Mouse (Mus musculus) neural tube, embryonic 15.5 days (tissue): ENCODE results near the gene Suds3. TPM values are rescaled to one million over a fixed set of nuclear protein-coding genes. Genes with fewer than 3 reads are reported as not detected.

Experiments
- ATAC-seq: fragments of 200-750 bp; cut with Nextera tagmentation; 2 replicates; pipeline ENCODE4 v1.8.0; 2017; ENCODE audit warnings: mild to moderate bottlenecking, moderate TSS enrichment, moderate library complexity; ENCODE audit not compliant: low FRiP score
- H3K27ac ChIP-seq: fragments of 300-500 bp; sonication (generic); replicated peaks from 2 replicates; pipeline ENCODE4 v1.5.1; 2015; ENCODE audit warnings: mild to moderate bottlenecking, inconsistent platforms
- H3K27me3 ChIP-seq: fragments of 300-500 bp; sonication (generic); replicated peaks from 2 replicates; pipeline ENCODE4 v1.6.1; 2015; ENCODE audit warnings: inconsistent platforms
- H3K36me3 ChIP-seq: fragments of 300-500 bp; sonication (generic); 2 replicates; pipeline ENCODE4 v1.6.1; 2015; ENCODE audit warnings: inconsistent platforms
- H3K4me1 ChIP-seq: fragments of 300-500 bp; sonication (generic); 2 replicates; pipeline ENCODE4 v1.6.1; 2015; ENCODE audit warnings: inconsistent platforms
- H3K4me2 ChIP-seq: fragments of 300-500 bp; sonication (generic); 2 replicates; pipeline ENCODE4 v1.6.1; 2015; ENCODE audit warnings: inconsistent platforms, mild to moderate bottlenecking, moderate library complexity
- H3K4me3 ChIP-seq: fragments of 300-500 bp; sonication (generic); replicated peaks from 2 replicates; pipeline ENCODE4 v1.5.1; 2015; ENCODE audit warnings: mild to moderate bottlenecking, inconsistent platforms
- H3K9ac ChIP-seq: fragments of 300-500 bp; sonication (generic); replicated peaks from 2 replicates; pipeline ENCODE4 v1.6.1; 2015; ENCODE audit warnings: mild to moderate bottlenecking, inconsistent platforms
- H3K9me3 ChIP-seq: fragments of 300-500 bp; sonication (generic); replicated peaks from 2 replicates; pipeline ENCODE4 v1.6.1; 2016; ENCODE audit warnings: inconsistent platforms
- WGBS: fragments of 180-500 bp; shearing (Covaris S2); methylation state at CpG from one replicate; pipeline ENCODE4 v1.1.7; 2015; ENCODE audit warnings: mixed read lengths; 5-methylcytosine and 5-hydroxymethylcytosine counted together
- polyA plus RNA-seq: library from polyadenylated mRNA; unstranded; fragments of >200 nt; fragmentation: Nextera tagmentation; extraction: Ambion mirVana; gene quantifications from 2 replicates; pipeline ENCODE4 v1.2.1, GENCODE M21; 2015

Suds3 gene
- polyA plus RNA-seq, 1 experiment from 2014 or later, result 81.9 TPM

DNA sequence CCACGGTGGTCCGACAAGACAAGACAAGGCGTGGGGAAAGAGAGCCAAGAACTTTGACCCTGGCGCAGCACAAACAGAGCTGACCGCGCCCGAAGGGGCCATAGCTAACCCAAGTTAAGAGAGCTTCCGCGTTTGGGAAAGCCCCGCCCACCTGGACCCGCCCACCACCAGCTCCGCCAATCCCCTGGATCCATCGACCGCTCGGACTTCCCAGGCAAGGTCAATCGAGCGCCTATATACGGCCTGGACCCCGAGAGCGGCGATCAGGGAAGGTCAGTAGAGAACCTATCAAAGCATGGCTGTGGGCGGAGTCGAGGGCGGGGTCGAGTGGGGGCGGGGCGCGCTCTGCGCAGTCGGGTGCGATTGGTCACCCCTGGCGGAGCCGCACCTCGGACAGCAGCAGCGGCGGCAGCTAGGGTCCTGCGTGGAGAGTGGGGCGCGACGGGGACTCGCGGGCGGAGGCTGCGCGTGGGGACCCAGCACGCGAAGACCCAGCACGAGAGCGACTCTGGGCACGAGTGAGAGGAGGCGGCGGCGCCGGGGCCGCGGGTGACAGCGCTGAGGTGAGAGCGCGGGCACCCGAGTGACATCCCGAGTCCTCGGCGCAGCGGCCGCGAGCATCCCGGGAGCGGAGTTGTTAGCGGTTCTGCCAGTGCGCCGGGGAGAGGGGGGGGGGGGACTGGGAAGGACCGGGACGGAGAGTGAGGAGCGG lies 4.0 kb upstream of the Suds3 start, which contains the start of gene Taok3:
Gene Taok3, plus strand, starts transcription at position 353 of the 712 bp plus-strand sequence.
- ATAC-seq, result peak; percentile 87
- H3K27ac ChIP-seq, result peak within 1 kb of the TSS; percentile 65
- H3K9ac ChIP-seq, result peak within 1 kb of the TSS; percentile 62
- peaks cover 25% of the 10 kb centered on the region for H3K4me1 ChIP-seq
- peaks cover 6% of the 10 kb centered on the region; the same call in 1 of the 2 replicates for H3K27me3 ChIP-seq
- no peaks in the 10 kb centered on the region for H3K36me3 ChIP-seq
- peak within 1 kb of the TSS; percentile 97 for H3K4me2 ChIP-seq
- H3K4me3 ChIP-seq, result peak within 1 kb of the TSS; percentile 87
- H3K9me3 ChIP-seq, result no peaks in the 10 kb centered on the region
- WGBS, result under 1% methylated on average over 73 of the region's 74 CpGs

DNA sequence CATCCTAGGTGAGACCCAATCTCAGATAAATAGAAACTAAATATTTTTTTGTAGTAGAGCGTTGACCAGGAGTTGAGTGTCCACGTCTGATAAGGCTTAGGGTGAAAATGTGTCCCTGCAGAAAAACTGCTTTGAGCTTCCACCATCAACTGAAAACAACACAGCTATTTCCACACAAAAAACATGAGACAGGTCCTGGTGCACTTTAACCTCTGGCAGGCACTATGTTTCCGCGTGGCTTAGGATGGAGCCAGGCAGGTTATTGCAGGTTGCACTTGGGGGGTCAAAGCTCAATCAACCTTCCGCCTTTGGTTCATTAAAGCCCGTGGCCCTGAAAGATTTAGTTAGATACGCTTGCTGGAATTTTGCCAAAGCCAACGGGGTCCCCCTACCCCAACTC lies 2.9 kb upstream of the Suds3 start:
- Histone ChIP-seq H3K4me3 (no peak overlapping the region), H3K27me3 (peaks cover 6% of the 10 kb centered on the region; the same call in 1 of the 2 replicates), H3K4me1 (peaks cover 36% of the 10 kb centered on the region), H3K9me3 (no peaks in the 10 kb centered on the region), H3K27ac (no peak overlapping the region), H3K4me2 (peak overlapping the region; percentile 97), H3K9ac (no peak overlapping the region), H3K36me3 (no peaks in the 10 kb centered on the region)
- no peak for ATAC-seq
- WGBS, result 44% methylated on average over 8 of the region's 8 CpGs

DNA sequence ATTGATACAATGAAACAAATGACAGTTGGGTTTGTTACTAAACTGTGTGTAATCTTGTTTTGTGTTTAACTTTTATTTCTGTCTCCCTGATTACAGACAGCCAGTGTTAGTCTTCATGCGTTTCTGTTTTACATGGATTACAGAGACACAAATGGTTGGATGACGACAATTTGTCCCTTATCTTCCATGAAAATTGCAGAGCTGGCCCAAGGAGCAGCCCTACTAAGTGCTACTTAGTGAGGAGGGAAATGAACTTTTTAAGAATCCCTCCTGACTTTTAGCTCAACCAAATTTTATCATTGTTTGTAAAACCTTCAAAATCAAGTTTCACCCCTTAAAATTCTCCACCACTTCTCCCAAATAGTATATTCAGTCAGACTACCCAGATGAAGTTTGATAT lies 2.3 kb upstream of the Suds3 start:
- Histone ChIP-seq H3K4me2 (no peak overlapping the region), H3K36me3 (peaks cover 6% of the 10 kb centered on the region), H3K27ac (no peak overlapping the region), H3K9me3 (no peaks in the 10 kb centered on the region), H3K9ac (no peak overlapping the region), H3K27me3 (peaks cover 6% of the 10 kb centered on the region; the same call in 1 of the 2 replicates), H3K4me3 (no peak overlapping the region), H3K4me1 (peaks cover 41% of the 10 kb centered on the region)
- ATAC-seq, result no peak
- 87% methylated on average over 2 of the region's 2 CpGs for WGBS

DNA sequence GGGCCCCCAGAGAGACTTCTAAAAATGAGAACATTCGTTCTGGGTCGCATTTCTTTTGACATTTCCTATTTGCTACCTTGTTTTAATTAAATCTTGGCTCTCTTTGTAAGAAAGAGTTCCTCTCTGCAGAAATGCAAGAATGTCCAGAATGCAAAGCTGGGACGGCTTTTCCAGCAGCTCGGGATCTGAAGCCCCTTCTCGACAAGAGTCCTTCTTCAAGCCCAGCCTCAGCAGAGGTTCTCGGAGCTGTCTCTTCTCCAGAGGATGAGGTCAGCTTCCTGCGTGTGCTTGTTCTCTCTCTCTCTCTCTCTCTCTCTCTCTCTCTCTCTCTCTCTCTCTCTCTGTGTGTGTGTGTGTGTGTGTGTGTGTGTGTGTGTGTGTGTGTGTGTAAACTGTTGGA lies 1.8 kb upstream of the Suds3 start:
- Histone ChIP-seq H3K9me3 (no peaks in the 10 kb centered on the region), H3K4me1 (peaks cover 41% of the 10 kb centered on the region), H3K4me2 (no peak overlapping the region), H3K27me3 (peaks cover 6% of the 10 kb centered on the region; the same call in 1 of the 2 replicates), H3K4me3 (no peak overlapping the region), H3K9ac (no peak overlapping the region), H3K36me3 (peaks cover 11% of the 10 kb centered on the region), H3K27ac (no peak overlapping the region)
- ATAC-seq, result no peak
- 60% methylated on average over 7 of the region's 7 CpGs for WGBS

DNA sequence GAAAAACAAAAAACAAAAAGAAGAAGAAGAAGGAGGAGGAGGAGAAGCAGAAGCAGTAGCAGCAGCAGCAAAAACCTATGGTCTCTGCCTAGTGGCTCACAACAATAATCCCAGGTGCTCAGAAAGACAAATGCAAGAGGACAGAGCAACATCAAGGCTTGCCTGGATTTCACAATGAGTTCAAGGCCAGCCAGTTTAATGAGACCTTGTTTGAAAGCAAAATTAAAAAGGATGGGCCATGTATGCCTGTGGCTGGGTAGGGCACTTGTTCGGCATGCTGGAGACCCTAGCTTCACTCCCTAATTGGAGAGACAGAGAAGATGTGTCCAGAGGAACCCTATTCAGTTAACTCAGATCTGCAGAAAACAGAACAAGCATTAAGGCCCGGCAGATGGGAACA lies 1.3 kb upstream of the Suds3 start:
- no peaks in the 10 kb centered on the region for H3K9me3 ChIP-seq
- H3K4me1 ChIP-seq, result peaks cover 41% of the 10 kb centered on the region
- peaks cover 6% of the 10 kb centered on the region; the same call in 1 of the 2 replicates for H3K27me3 ChIP-seq
- peak overlapping the region; percentile 33; the same call in 1 of the 2 replicates for H3K27ac ChIP-seq
- ATAC-seq, result no peak
- WGBS, result 75% methylated on average over 2 of the region's 2 CpGs
- H3K36me3 ChIP-seq, result peaks cover 16% of the 10 kb centered on the region
- no peak overlapping the region for H3K4me3 ChIP-seq
- no peak overlapping the region for H3K9ac ChIP-seq
- H3K4me2 ChIP-seq, result no peak overlapping the region

DNA sequence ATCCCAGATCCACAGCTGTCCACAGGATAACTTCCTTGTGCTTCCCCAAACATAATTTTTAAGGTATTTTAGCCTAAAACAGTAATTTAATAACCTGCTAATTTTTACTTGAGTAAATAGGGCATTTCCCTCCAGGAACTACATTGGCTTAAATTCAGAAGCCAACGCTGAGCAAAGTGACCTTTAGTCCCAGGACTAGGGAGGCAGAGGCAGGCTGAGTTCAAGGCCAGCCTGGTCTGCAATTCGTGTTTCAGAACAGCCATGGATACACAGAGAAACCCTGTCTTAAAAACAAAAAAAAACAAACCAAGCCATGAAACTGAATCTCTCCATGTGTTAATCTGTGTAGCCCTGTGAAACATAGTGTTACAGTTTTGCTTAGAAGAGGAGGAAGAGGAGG lies 747 bp upstream of the Suds3 start:
- no peaks in the 10 kb centered on the region for H3K9me3 ChIP-seq
- peaks cover 6% of the 10 kb centered on the region; the same call in 1 of the 2 replicates for H3K27me3 ChIP-seq
- 71% methylated on average over 2 of the region's 2 CpGs for WGBS
- ATAC-seq, result no peak
- H3K36me3 ChIP-seq, result peaks cover 21% of the 10 kb centered on the region
- H3K4me2 ChIP-seq, result peak overlapping the region; percentile 95; the same call in 1 of the 2 replicates
- peaks cover 39% of the 10 kb centered on the region for H3K4me1 ChIP-seq
- H3K4me3 ChIP-seq, result no peak overlapping the region
- H3K9ac ChIP-seq, result no peak overlapping the region
- no peak overlapping the region for H3K27ac ChIP-seq

DNA sequence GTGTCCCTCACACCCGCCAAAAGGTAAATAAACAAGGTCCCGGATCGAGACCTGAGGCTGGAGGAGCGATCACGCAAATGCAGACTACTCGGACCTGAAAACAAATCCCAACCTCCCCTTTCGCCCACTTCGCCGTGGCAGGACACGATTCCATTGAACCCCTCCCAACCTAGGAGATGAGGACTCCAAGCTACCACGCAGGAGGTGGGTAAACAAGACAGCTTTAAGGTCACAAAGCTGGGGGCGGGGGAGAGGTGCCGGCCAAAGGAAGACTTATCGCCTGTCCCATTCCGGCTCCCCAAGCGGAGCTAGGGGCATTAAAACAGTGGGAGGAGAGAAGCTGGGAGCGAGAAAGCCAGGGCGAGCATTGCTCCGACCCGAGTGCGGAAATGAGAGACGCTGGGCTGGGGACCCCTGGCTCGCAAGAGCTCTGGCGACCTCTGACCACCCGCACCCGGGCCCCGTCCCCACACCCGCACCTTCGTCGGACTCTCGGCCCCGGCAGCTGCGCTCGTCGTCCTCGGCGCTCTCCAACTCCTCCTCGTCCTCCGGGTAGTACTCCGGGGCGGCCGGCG lies 633 bp downstream of the Suds3 start:
- under 1% methylated on average over 43 of the region's 43 CpGs for WGBS

DNA sequence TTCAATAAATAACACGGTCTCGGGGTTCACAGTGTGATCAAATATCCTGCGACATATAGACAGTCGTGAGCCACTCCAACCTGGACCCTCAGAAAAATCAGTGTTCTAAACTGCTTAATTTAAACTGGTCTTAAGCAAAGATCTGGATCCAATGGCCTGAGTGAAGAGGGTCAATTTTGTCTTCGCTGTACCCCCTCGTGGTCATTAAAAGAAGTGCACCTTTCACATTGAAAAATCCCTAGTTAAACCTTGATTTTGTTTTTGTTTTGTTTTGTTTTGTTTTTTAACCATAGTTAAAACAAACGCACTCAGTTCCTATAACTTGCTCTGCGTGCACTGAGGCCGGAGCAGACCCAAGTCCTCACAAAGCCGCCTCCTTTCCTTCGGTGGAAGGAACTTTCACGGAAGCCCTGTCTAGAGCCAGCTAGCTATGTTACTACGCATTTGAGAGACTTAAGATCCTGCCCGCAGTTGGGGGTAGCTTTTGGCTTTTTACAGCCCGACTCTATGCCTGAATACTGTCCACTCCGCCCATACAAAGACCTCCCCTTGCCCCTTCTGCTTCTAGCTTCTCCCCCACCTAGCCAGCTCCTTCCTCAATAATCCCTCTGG lies 1.2 kb downstream of the Suds3 start:
- peaks cover 26% of the 10 kb centered on the region for H3K4me1 ChIP-seq
- peak overlapping the region; percentile 92 for H3K27ac ChIP-seq
- peak overlapping the region; percentile 95 for H3K4me2 ChIP-seq
- no peaks in the 10 kb centered on the region for H3K9me3 ChIP-seq
- WGBS, result 5% methylated on average over 16 of the region's 16 CpGs
- peak overlapping the region; percentile 80 for H3K9ac ChIP-seq
- ATAC-seq, result no peak
- no peaks in the 10 kb centered on the region for H3K27me3 ChIP-seq
- H3K36me3 ChIP-seq, result peaks cover 33% of the 10 kb centered on the region
- H3K4me3 ChIP-seq, result peak overlapping the region; percentile 81

More for the DNA sequence above, 633 bp downstream of the Suds3 start:
- H3K36me3 ChIP-seq, result peaks cover 29% of the 10 kb centered on the region
- peak overlapping the region; percentile 80 for H3K9ac ChIP-seq
- H3K27me3 ChIP-seq, result no peaks in the 10 kb centered on the region
- H3K4me3 ChIP-seq, result peak overlapping the region; percentile 81
- H3K4me1 ChIP-seq, result peaks cover 26% of the 10 kb centered on the region
- ATAC-seq, result peak; percentile 22
- H3K27ac ChIP-seq, result peak overlapping the region; percentile 92
- peak overlapping the region; percentile 95 for H3K4me2 ChIP-seq
- no peaks in the 10 kb centered on the region for H3K9me3 ChIP-seq

DNA sequence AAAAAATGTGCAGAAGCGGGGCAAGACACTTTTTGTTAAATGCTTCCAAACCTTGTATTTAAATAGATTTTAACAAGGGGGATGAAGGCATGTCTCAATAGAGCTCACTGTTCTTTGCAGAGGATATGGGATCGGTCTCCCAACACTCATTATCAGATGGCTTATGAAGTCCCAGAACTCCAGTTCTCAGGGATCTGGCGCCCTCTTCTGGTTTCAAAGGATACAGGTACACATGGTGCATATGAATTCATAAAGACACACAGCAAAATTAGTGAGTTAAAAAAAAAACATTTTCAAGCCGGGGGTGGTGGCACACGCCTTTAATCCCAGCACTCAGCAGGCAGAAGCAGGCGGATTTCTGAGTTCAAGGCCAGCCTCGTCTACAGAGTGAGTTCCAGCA lies 2.6 kb downstream of the Suds3 start:
- H3K4me3 ChIP-seq, result no peak overlapping the region
- H3K9ac ChIP-seq, result no peak overlapping the region
- H3K4me2 ChIP-seq, result no peak overlapping the region
- H3K27me3 ChIP-seq, result no peaks in the 10 kb centered on the region
- no peak for ATAC-seq
- H3K27ac ChIP-seq, result no peak overlapping the region
- peaks cover 19% of the 10 kb centered on the region for H3K4me1 ChIP-seq
- 95% methylated on average over 7 of the region's 7 CpGs for WGBS
- H3K36me3 ChIP-seq, result peaks cover 45% of the 10 kb centered on the region
- no peaks in the 10 kb centered on the region for H3K9me3 ChIP-seq

DNA sequence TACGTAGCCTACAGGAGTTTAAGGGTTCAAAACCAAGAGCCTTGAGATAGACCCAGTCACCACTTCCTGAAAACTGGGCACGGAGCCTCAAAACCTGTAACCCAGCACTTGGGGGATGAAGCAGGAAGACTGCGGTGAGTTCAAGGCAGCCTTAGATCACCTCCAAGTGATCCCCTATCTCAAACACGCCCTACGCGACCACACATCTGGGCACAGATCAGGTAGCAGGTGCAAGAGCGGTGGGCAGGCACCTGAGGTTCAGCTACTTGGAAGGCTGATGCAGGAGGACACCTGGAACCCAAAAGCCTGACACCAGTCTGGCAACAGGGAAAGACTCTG lies 4.2 kb downstream of the Suds3 start:
- ATAC-seq, result no peak
- no peak overlapping the region for H3K4me2 ChIP-seq
- H3K27ac ChIP-seq, result no peak overlapping the region
- 97% methylated on average over 7 of the region's 7 CpGs for WGBS
- no peak overlapping the region for H3K4me3 ChIP-seq
- peaks cover 19% of the 10 kb centered on the region for H3K4me1 ChIP-seq
- H3K27me3 ChIP-seq, result no peaks in the 10 kb centered on the region
- H3K9ac ChIP-seq, result no peak overlapping the region
- peaks cover 61% of the 10 kb centered on the region for H3K36me3 ChIP-seq
- no peaks in the 10 kb centered on the region for H3K9me3 ChIP-seq

DNA sequence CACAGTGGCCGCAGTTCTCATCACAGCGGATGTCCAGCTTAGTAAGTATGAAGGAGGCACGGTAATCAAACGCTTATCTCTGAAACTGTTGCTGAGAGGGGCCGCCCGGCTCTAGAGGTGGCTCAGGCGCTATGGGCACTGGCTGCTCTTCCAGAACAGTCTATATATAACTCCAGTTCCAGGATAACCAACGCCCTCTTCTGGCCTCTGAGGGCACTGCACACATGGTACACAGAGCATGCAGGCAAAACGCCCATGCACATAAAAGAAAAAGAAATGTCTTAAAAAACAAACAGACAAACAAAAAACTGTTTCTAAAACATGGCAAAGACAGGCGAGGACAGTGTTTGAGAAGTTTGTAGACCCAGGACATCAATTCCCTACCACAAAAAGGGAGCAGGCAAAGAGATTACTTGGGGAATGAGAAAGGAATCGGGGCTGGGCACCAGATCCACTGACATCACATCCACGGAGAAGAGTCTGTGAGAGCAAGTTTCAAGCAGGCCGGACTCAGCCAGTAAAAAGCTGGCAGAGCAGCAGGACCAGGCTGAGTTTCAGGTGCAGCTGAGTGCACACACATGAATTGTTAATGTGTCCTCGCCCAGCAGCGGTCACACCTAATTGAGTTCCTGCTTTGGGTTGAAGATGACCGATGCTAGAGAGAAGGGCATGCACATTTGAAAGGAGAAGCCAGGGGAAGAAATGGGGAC lies 4.7 kb downstream of the Suds3 start:
- peaks cover 18% of the 10 kb centered on the region for H3K4me1 ChIP-seq
- H3K27ac ChIP-seq, result no peak overlapping the region
- no peak overlapping the region for H3K4me3 ChIP-seq
- H3K36me3 ChIP-seq, result peaks cover 66% of the 10 kb centered on the region
- H3K9me3 ChIP-seq, result no peaks in the 10 kb centered on the region
- no peak overlapping the region for H3K9ac ChIP-seq
- no peak overlapping the region for H3K4me2 ChIP-seq
- H3K27me3 ChIP-seq, result no peaks in the 10 kb centered on the region
- WGBS, result 94% methylated on average over 16 of the region's 16 CpGs
- ATAC-seq, result no peak
